Mouse (Mus musculus) E14TG2a.4 (cell line): ENCODE results near the gene Hist4h4.

Source experiments
- H3K27me3 ChIP-seq: 2 replicates; pipeline ENCODE4 v1.6.1; 2014; ENCODE audit warnings: low read length, control low read depth; ENCODE audit not compliant: insufficient read depth
- H3K36me3 ChIP-seq: 2 replicates; pipeline ENCODE4 v1.6.1; 2014; ENCODE audit warnings: low read length, control low read depth; ENCODE audit not compliant: insufficient read depth
- H3K4me1 ChIP-seq: replicated peaks from 2 replicates; pipeline ENCODE4 v1.6.1; 2014; ENCODE audit warnings: low read depth, low read length, control low read depth
- H3K4me3 ChIP-seq: replicated peaks from 2 replicates; pipeline ENCODE4 v1.5.1; 2014; ENCODE audit warnings: mild to moderate bottlenecking, low read length
- H3K9me3 ChIP-seq: 2 replicates; pipeline ENCODE4 v1.6.1; 2014; ENCODE audit warnings: low read length, control low read depth
- CTCF ChIP-seq: conservative IDR thresholded peaks from 2 replicates; pipeline ENCODE4 v1.5.1; 2014; ENCODE audit warnings: low read length
- NANOG ChIP-seq: IDR thresholded peaks from 2 replicates; pipeline ENCODE4 v1.6.1; 2014; ENCODE audit warnings: borderline replicate concordance, low read length, mixed read lengths
- POU5F1 ChIP-seq: IDR thresholded peaks from 2 replicates; pipeline ENCODE4 v1.6.1; 2014; ENCODE audit warnings: low read length, borderline replicate concordance

Hist4h4 gene

DNA sequence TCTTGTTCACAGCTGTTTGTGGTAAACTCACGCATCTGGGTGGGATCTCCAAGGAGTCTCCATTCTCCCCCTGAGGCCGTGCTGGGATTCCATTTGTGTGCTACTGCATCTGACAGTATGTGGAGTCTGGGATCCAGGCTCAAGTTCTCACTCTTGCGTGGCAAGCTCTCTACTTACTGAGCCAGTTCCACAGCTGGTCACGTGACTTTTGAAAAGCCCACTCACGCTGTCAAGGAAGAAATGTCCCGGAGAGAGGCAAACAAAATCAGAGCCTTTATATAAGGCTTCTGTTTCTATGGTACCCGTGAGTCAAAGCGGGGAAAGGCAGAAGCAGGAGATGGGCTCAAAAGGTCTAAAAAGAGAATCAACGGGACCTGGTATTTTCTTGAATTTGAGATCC is 21.5 kb downstream of the Hist4h4 start:
- Histone ChIP-seq H3K4me1 (peaks cover 4% of the 10 kb centered on the region; the same call in 1 of the 2 replicates), H3K36me3 (no peaks in the 10 kb centered on the region)
- TF ChIP-seq CTCF = no peak
- no peak for TF ChIP-seq NANOG
- TF ChIP-seq POU5F1 = no peak

DNA sequence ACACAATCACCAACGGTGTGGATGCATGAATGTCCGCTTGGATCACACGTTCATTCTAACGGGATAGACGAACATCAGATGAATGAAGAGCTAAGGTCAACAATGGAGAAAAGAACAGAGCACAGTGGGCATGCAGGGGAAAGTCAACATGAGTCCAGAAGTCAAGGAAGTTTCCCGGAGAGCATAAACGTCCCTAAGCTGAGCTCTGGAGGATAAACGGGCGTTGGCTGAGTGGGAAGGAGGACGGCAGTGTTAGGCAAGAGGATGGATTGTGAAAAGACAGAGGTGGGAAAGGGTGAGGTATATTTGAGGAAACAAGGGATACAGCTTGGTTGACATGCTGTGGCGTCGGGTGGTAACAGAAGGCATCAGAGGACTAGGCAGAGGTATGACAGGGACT is 22.1 kb downstream of the Hist4h4 start:
- Histone ChIP-seq H3K27me3 (no peaks in the 10 kb centered on the region), H3K9me3 (no peaks in the 10 kb centered on the region), H3K4me3 (no peak overlapping the region), H3K4me1 (peaks cover 4% of the 10 kb centered on the region; the same call in 1 of the 2 replicates), H3K36me3 (no peaks in the 10 kb centered on the region)
- TF ChIP-seq POU5F1 (no peak), CTCF (no peak), NANOG (no peak)

More for the DNA sequence above, 21.5 kb downstream of the Hist4h4 start:
- Histone ChIP-seq H3K4me3 (no peak overlapping the region), H3K9me3 (no peaks in the 10 kb centered on the region), H3K27me3 (no peaks in the 10 kb centered on the region)

DNA sequence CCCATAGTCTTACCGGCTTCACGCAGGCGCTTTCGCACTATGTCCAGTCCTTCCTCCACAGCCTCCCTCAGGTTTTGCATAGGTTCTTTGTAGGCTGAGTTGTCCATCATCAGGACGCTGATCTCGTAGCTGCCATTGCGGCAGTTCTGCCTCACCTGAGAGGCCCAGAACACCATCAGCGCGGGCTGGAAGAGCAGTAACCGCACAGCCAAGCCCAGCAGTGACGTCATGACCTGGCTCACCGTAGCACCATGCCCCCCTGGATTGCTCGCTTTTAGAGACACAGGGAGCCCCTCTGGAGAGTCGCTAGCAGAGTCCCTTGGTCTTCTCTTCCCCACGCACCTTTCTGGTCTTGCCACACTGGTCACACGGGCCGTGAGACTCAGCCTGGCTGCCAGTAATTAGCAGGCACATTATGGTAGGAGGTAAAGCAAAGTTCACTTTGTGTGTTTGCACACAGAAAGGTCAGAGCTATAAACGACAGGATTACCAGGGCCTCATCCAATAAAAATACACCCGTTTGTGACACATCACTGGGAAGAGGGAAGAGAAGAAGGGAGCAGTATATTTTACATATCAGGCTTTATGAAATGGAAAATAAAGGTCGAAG is 22.7 kb downstream of the Hist4h4 start, which contains the start of gene Gucy2c:
TSS of gene Gucy2c (minus strand) at position 389 of the 610 bp plus-strand sequence.
- Histone ChIP-seq H3K9me3 (no peaks in the 10 kb centered on the region), H3K4me3 (no peak within 1 kb of the TSS), H3K4me1 (peaks cover 4% of the 10 kb centered on the region; the same call in 1 of the 2 replicates), H3K36me3 (no peaks in the 10 kb centered on the region), H3K27me3 (no peaks in the 10 kb centered on the region)
- TF ChIP-seq CTCF (no peak), POU5F1 (no peak), NANOG (no peak)

DNA sequence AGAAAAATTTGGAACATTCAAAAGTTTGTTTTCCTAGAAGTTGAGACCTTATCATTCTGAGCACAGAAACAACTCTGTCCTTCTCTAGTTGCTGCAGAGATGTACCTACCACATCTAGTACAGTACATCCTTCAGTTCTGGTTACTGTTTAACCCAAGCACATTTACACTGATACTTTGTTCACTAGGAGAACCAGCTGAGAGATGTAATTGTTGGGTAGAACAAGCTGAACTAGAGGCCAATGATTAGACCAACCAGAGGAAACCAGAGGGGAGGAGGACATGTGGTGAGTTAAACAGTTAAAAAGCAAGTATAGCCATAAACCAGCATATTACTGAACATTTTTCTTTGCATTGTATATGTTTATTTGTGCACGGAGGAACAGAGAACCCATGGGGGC is 27.8 kb downstream of the Hist4h4 start:
- Histone ChIP-seq H3K27me3 (no peaks in the 10 kb centered on the region), H3K4me1 (no peaks in the 10 kb centered on the region), H3K4me3 (no peak overlapping the region), H3K9me3 (no peaks in the 10 kb centered on the region), H3K36me3 (no peaks in the 10 kb centered on the region)
- TF ChIP-seq NANOG = no peak
- no peak for TF ChIP-seq POU5F1
- no peak for TF ChIP-seq CTCF

DNA sequence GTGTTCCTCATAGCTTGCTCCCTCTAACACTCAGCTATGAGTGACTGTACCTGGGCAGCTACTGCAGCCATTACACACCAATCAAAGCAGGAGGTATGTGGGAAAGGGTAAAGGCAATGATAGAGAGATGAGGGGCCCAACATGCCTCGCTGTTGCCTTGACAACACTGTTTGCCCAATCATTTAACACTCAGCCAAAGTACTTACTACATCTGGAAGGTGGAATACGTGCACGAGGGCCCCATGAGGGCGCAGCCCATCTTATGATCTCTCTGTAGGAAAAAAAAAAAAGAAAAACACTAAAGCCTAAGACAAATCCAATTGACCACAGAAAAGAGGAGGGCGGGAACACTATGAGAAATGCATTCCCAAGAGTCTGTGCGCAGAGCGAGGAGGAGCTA is 34.4 kb downstream of the Hist4h4 start:
- Histone ChIP-seq H3K27me3 (no peaks in the 10 kb centered on the region), H3K4me3 (no peak overlapping the region), H3K36me3 (no peaks in the 10 kb centered on the region), H3K4me1 (no peaks in the 10 kb centered on the region), H3K9me3 (no peaks in the 10 kb centered on the region)
- TF ChIP-seq NANOG = no peak
- TF ChIP-seq CTCF = no peak
- no peak for TF ChIP-seq POU5F1

DNA sequence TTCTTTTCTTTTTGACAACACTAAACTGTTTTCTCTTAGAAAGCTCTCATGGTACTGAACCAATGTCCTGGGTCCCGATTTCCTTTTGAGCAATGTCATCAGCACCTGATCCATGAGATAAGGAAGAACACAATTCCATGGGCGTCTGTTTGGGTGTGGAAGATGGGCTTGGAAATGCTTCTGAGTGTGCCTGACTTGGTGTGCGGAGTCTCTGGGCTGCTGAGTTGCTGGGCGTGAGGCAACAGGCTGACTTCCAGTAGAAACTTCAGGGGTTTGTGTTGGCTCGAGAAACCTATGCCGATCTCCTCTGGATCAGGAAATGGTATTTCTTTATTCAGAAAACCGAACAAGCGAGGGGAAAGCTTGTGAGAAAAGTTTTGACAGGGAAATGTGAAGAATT is 35.1 kb downstream of the Hist4h4 start:
- no peak overlapping the region for H3K4me3 ChIP-seq
- no peaks in the 10 kb centered on the region for H3K27me3 ChIP-seq
- TF ChIP-seq CTCF (no peak), POU5F1 (no peak), NANOG (no peak)
- H3K9me3 ChIP-seq = no peaks in the 10 kb centered on the region
- H3K4me1 ChIP-seq = no peaks in the 10 kb centered on the region
- no peaks in the 10 kb centered on the region for H3K36me3 ChIP-seq

DNA sequence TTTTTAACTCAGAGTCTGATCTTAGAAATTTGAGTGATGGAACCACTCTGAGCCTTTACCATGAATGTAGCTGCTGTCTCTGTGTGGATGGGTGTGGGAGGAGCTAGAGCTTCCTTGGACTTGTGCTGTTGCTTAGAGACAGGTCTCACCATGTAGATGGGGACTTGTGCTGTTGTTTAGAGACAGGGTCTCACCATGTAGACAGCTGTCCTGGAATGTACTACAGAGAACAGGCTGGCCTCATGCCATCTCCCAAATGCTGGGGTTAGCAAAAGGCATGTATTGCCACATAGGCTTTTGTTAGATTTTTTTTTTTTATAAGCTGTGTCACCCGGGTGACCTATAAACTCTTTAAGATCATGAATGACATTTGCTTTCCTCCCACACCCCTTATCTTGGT is 40.3 kb downstream of the Hist4h4 start:
- Histone ChIP-seq H3K4me1 (no peaks in the 10 kb centered on the region), H3K27me3 (no peaks in the 10 kb centered on the region; the same call in 1 of the 2 replicates), H3K9me3 (no peaks in the 10 kb centered on the region), H3K4me3 (no peak overlapping the region), H3K36me3 (no peaks in the 10 kb centered on the region)
- no peak for TF ChIP-seq NANOG
- TF ChIP-seq CTCF = no peak
- TF ChIP-seq POU5F1 = no peak
